Mouse (Mus musculus): Measurements from ENCODE around the gene Gm10228. TPM values are rescaled to one million over a fixed set of nuclear protein-coding genes. Genes with fewer than 3 reads are reported as not detected.

The Gm10228 gene
- polyA plus RNA-seq, 1 experiment from 2014 or later: not detected

DNA sequence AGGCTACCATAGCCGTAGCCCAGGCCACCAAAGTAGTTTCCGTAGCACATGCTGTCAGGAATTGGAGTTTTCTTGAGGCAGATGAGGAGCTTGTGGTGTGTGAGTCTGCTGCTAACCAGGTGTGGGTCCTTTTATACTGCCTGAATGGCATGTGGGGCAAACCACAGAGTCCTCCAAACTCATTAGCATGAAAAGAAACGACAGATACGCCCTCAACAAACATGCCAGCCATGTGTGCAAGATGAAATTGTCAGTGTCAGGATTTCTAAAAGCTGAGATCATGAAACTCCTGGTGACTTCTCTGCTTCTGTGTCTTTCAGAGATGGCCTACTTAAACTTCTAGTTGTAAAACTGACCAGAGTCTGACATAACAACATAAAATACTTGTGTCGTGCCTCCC is 30.6 kb downstream of the Gm10228 start, which contains the start of gene Krtap22-2:
Krtap22-2 (minus strand) TSS at position 101 of the 400 bp plus-strand sequence.
- Histone ChIP-seq H3K9me3 (ENCODE audit: control insufficient read depth) (no peaks in the 10 kb centered on the region), H3K27me3 (replicated peaks; ENCODE audit: control insufficient read depth, insufficient read depth, low read length) (no peaks in the 10 kb centered on the region), H3K9ac (ENCODE audit: low read depth, low read length) (no peak within 1 kb of the TSS), H3K4me3 (ENCODE audit: low read depth, low read length) (no peak within 1 kb of the TSS), H3K36me3 (ENCODE audit: control insufficient read depth, insufficient read depth) (no peaks in the 10 kb centered on the region), H3K4me2 (replicated peaks; ENCODE audit: low read depth) (no peak within 1 kb of the TSS), H3K4me1 (replicated peaks; ENCODE audit: control insufficient read depth, insufficient read depth, low read length) (no peaks in the 10 kb centered on the region), H3K27ac (ENCODE audit: low read depth, low read length) (no peak within 1 kb of the TSS)
- WGBS: 85% methylated on average over 5 of the region's 5 CpGs
- no peak for ATAC-seq
- TF ChIP-seq CTCF (IDR thresholded peaks at IDR 0.05; ENCODE audit: low read depth): no peak

Other genes starting within 250 kb of the Gm10228 start
- gene Gm20741, start 229.3 kb downstream of the Gm10228 start, polyA plus RNA-seq (2015; fragmentation: Nextera tagmentation; extraction: Ambion mirVana): not detected in 2 replicates
- gene Krtap15, start 221.3 kb downstream of the Gm10228 start, polyA plus RNA-seq (2015; fragmentation: Nextera tagmentation; extraction: Ambion mirVana): not detected in 2 replicates
- gene Krtap14, start 215.3 kb downstream of the Gm10228 start, polyA plus RNA-seq (2015; fragmentation: Nextera tagmentation; extraction: Ambion mirVana): not detected in 2 replicates
- gene Krtap19-1, start 172.1 kb downstream of the Gm10228 start, polyA plus RNA-seq (2015; fragmentation: Nextera tagmentation; extraction: Ambion mirVana): not detected in 2 replicates
- gene Krtap19-2, start 167.2 kb downstream of the Gm10228 start, polyA plus RNA-seq (2015; fragmentation: Nextera tagmentation; extraction: Ambion mirVana): not detected in 2 replicates
- not detected in 2 replicates for gene Krtap19-3, start 163.4 kb downstream of the Gm10228 start, polyA plus RNA-seq (2015; fragmentation: Nextera tagmentation; extraction: Ambion mirVana)
- not detected in 2 replicates for gene Krtap19-4, start 156.4 kb downstream of the Gm10228 start, polyA plus RNA-seq (2015; fragmentation: Nextera tagmentation; extraction: Ambion mirVana)
- gene Krtap19-5, start 145.0 kb downstream of the Gm10228 start, polyA plus RNA-seq (2015; fragmentation: Nextera tagmentation; extraction: Ambion mirVana): not detected in 2 replicates
- gene Krtap19-9b, start 109.2 kb downstream of the Gm10228 start, polyA plus RNA-seq (2015; fragmentation: Nextera tagmentation; extraction: Ambion mirVana): not detected in 2 replicates
- gene Krtap16-3, start 78.6 kb downstream of the Gm10228 start, polyA plus RNA-seq (2015; fragmentation: Nextera tagmentation; extraction: Ambion mirVana): not detected in 2 replicates
- gene Krtap22-2, start 30.7 kb downstream of the Gm10228 start, polyA plus RNA-seq (2015; fragmentation: Nextera tagmentation; extraction: Ambion mirVana): not detected in 2 replicates
- gene Gm10229, start 26.2 kb downstream of the Gm10228 start, polyA plus RNA-seq (2015; fragmentation: Nextera tagmentation; extraction: Ambion mirVana): not detected in 2 replicates
- not detected in 2 replicates for gene Krtap6-1, start 9.8 kb downstream of the Gm10228 start, polyA plus RNA-seq (2015; fragmentation: Nextera tagmentation; extraction: Ambion mirVana)
- gene Krtap6-5, start 6.4 kb upstream of the Gm10228 start, polyA plus RNA-seq (2015; fragmentation: Nextera tagmentation; extraction: Ambion mirVana): not detected in 2 replicates
- gene 1110025L11Rik, start 22.5 kb upstream of the Gm10228 start, polyA plus RNA-seq (2015; fragmentation: Nextera tagmentation; extraction: Ambion mirVana): not detected in 2 replicates
- not detected in 2 replicates for gene Krtap6-3, start 42.5 kb upstream of the Gm10228 start, polyA plus RNA-seq (2015; fragmentation: Nextera tagmentation; extraction: Ambion mirVana)
- not detected in 2 replicates for gene Gm6358, start 99.4 kb upstream of the Gm10228 start, polyA plus RNA-seq (2015; fragmentation: Nextera tagmentation; extraction: Ambion mirVana)
- gene Gm10061, start 109.6 kb upstream of the Gm10228 start, polyA plus RNA-seq (2015; fragmentation: Nextera tagmentation; extraction: Ambion mirVana): not detected in 2 replicates
- not detected in 2 replicates for gene Gm9789, start 116.5 kb upstream of the Gm10228 start, polyA plus RNA-seq (2015; fragmentation: Nextera tagmentation; extraction: Ambion mirVana)
- not detected in 2 replicates for gene Gm7735, start 128.0 kb upstream of the Gm10228 start, polyA plus RNA-seq (2015; fragmentation: Nextera tagmentation; extraction: Ambion mirVana)
- not detected in 2 replicates for gene 1110057P08Rik, start 133.3 kb upstream of the Gm10228 start, polyA plus RNA-seq (2015; fragmentation: Nextera tagmentation; extraction: Ambion mirVana)
- gene Krtap20-2, start 164.4 kb upstream of the Gm10228 start, polyA plus RNA-seq (2015; fragmentation: Nextera tagmentation; extraction: Ambion mirVana): not detected in 2 replicates

Data from intestine, postnatal 0 days (tissue).